Mouse (Mus musculus) embryo, embryonic 11.5 days (tissue): ENCODE results near the gene Mrps27.
"Not testable (repeated sequence)": the region's sequence is repeated elsewhere in the genome, so short reads cannot be mapped to it uniquely, and the experiment has no call there.

Experiments
- DNase-seq: peaks from one replicate; pipeline ENCODE4 v3.0.0-alpha.2; 2012; ENCODE audit warnings: low read depth, low spot score

Gene Mrps27

GRCm38 (mm10) chr13:99344599-99345575, at the start of gene Mrps27, which contains the start of gene Ptcd2:
Gene Mrps27 (plus strand): TSS chr13:99344786.
Gene Ptcd2 (minus strand): TSS chr13:99344705.
- peak; percentile 90 for DNase-seq

GRCm38 (mm10) chr13:99299921-99300320, 44.7 kb upstream of the Mrps27 start:
- DNase-seq, result no peak

DNA sequence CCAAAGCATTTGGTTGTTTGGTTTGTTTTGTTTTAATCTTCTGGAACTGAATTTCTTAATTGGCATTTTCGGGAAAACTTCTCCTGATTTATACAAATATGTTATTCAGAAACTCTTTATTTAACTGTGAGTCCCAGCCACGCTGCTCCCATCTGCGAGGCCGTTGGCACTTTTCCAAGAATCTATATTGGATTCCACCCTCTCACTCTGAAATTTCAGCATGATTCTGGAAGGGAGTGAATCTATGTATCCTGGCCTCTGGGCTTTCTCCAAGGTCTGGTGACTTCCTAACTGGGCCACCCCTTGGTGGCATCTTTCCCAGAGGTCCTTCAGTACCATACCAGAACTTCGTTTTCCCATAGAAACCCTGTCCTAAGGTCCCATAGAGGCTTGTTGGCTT, 40.7 kb upstream of the Mrps27 start:
- no peak for DNase-seq

DNA sequence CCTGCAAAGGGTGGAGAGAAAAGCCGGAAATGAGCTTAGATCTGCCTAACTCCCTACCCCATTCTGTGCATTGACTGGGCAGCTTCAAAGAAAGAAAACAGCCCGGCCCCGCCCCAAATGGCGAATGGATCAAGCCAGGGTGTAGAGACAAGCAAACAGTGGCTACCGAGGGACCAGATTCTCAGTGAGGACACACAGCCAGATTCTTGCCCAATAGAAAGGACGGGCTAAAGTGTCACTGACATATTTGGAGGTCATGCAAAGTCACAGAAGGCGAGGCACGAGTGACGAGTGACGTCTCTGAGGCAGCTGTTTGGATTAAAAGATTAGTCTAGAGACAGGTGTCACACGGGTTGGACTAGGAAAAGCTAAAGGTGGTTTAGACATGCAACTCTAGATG, 40.2 kb upstream of the Mrps27 start:
- DNase-seq, result no peak

DNA sequence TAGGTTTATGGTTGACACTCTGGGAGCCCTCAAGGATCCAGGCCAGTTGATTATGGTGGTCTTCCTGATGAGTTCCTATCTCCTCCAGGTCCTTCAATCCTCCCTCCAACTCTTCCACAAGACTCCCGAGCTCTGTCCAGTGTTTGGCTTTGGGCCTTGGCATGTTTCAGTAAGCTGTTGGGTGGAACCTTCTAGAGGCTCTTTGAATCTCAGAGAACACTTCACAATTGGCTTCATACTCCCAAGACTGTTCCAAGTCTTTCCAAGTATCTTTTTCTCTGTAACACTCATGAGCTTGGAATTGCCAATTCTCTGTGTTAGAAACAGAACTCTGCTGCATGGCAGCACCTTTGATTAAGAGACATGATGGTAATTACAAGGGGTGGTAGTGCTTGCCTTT, 39.4 kb upstream of the Mrps27 start:
- DNase-seq, result no peak

- DNase-seq, result no peak
These were observed 38.4 kb upstream of the Mrps27 start for GRCm38 (mm10) chr13:99306164-99306563.

DNA sequence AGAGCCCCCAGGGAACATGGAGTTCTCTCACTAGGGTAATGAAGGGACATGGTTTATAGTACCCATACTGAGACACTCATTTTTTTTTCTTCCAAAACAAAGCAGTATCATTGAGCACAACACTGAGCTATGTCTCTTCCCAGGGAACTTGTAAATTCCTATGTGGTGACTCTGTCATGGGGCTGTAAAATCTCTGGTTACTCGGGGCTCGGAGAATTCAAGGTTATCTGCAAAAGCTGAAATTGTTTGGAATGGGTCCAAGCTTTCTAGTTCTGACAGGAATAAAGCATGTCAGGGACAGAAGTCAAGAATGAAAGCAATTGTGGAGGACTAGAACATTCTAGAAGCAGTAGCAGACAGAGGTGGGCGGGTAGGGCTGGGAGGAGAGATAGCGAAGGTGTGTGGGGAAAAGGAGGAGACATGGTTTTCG, 36.6 kb upstream of the Mrps27 start:
- no peak for DNase-seq

DNA sequence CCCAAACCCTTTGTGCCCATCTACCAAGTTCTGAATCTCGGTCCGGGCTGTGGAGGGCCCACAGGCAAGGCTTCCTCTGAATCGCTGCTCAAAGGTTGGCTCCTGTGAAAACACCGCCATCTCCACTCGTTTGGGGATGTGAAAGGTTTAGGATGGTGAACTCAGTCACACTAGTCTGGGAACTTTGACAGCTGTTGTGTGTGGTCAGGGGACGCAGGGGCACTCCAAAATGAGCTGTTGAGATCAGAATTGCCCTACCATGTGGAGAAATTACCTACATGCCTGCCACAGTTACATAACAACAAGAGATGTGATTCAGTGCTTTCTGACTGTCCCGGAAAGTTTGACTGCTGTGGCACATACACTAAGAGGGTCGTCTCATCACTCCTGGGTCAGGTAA, 36.2 kb upstream of the Mrps27 start:
- DNase-seq, result no peak

GRCm38 (mm10) chr13:99314098-99314497, 30.5 kb upstream of the Mrps27 start:
- no peak for DNase-seq

DNA sequence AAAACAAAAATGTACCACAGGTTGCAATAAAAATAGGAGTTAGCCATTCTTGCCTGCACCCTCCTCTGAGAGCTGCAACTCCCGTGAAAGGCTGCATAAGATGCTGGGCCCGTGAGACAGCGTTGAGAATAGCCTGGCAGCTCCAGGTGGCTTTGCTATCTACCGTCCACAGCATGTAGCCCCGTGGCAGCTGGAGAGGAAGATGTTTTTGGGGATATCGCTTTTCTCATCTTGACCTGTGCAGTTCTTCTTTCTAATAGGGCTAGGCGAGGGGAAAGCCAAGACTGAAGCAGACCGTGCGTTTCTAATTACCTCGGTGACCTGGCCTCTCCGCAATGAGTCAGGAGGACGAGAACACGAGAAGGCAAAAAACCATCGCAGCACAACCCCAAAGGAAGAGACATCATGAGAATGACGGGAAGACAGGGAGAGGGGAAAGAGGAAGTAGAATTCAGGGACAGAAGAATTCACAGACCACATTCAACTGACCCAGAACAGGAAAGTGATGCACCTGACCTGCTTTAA, 29.9 kb upstream of the Mrps27 start:
- no peak for DNase-seq

DNA sequence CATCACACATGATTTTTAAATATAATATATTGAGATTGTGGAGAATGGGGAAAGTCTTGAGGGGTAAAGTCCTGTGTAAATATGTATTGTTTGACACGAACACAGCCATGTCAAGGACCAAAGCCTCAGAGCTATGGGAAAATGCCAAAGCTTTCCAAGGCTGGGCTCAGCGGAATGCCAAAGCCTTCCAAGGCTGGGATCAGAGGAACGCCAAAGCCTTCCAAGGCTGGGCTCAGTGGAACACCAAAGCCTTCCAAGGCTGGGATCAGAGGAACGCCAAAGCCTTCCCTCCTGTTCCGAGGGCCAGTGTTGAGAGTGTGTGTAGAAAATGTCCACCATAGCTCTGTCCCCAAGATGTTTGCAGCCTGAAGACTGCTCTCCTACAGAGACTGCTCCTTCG, 28.2 kb upstream of the Mrps27 start:
- no peak for DNase-seq

DNA sequence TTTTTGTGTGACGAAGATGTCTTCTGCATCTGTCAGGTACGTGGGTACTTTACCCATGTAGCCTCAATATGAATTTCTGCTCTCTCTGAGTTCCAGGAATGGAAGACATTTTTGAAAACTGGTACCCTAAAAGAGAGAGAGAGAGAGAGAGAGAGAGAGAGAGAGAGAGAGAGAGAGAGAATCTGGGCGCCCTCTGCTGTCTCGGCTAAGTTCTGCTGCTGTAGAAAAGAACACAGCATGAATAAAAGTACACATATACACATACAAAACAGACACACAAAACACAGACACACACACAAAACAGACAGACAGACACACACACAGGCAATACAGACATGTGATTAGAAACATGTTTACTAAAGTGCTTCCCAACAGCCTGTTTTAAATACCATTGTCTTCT, 27.5 kb upstream of the Mrps27 start:
- DNase-seq, result no peak

DNA sequence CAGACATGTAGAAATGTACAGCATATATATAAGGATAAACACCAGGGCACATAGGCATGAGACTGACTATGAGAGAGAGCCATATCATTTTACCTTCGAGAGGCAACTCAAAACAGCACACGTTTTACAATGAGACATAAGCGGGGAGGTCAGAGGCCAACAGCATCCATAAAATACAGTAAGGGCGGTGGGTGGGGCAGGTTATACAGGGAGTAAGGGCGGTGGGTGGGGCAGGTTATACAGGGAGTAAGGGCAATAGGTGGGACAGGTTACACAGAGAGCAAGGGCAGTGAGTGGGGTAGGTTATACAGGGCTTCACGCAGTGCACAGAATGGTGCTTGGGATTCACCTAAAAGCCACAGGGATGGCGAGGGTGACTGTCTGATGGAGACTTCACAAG, 24.1 kb upstream of the Mrps27 start:
- DNase-seq, result no peak

DNA sequence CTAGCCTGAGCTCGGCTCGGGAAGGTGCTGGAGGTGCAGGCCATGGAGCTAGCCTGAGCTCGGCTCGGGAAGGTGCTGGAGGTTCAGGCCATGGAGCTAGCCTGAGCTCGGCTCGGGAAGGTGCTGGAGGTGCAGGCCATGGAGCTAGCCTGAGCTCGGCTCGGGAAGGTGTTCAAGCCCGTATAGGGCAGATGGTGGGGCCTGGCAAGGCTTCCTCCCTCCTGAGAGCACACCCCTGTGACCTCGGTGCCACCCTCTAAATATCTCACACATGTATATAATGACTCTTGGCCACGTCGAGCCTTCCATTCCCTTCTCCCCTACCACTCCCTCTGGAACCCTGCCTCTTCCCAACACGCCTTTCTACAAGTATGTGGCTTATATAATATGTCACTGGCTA, 21.7 kb upstream of the Mrps27 start:
- DNase-seq, result not testable (repeated sequence)

- DNase-seq, result no peak
These were observed 20.8 kb upstream of the Mrps27 start for GRCm38 (mm10) chr13:99323632-99324336.

- not testable (repeated sequence) for DNase-seq
These were observed 20.3 kb upstream of the Mrps27 start for GRCm38 (mm10) chr13:99324337-99324685.

GRCm38 (mm10) chr13:99331255-99331654, 13.3 kb upstream of the Mrps27 start:
- DNase-seq, result no peak

GRCm38 (mm10) chr13:99337510-99337909, 7.1 kb upstream of the Mrps27 start:
- no peak for DNase-seq

GRCm38 (mm10) chr13:99341504-99341903, 3.1 kb upstream of the Mrps27 start:
- no peak for DNase-seq

GRCm38 (mm10) chr13:99343876-99344598, 549 bp upstream of the Mrps27 start:
- no peak for DNase-seq

DNA sequence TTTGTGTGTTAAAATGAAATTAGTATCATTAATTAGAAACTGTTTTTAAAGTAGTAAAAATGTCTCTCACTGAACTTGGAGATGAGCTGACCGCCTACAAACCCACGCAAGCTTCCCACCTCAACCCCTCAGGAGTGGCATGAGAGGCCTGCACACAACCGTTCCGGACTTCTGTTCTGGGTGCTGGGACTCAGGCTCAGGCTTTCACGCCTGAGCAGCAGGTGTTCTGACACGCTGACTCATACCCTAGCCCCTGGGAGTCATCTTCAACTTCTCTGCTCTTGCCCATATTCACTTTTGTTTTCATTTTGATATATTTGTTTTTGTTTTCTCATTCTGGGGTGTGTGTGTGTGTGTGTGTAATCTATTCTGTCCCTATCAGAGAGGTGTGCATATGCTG, 5.4 kb downstream of the Mrps27 start:
- no peak for DNase-seq

DNA sequence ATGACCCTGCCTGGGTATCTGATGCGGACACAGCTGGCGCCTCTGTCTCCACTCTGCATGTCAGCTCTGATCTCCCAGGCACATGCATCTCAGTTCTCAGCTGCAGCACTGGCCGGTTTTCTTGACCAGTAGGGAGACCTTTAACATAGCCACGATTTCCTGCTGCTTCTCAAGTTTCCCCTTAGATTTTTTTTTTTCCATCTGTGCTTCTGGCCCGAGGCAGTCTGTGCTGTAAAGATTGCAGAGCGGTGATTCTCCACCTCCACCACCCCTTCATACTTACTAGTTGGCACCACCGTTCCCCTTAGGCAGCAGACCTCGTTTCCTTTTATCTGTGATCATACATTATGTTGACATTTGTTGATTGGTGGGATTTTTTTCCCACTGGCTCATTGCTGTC, 6.6 kb downstream of the Mrps27 start:
- DNase-seq, result no peak
